Mouse (Mus musculus) heart, embryonic 16.5 days (tissue): ENCODE results near the gene Khdrbs1. TPM values are rescaled to one million over a fixed set of nuclear protein-coding genes. Genes with fewer than 3 reads are reported as not detected.

Source experiments
- ATAC-seq: fragments of 200-750 bp; cut with Nextera tagmentation; replicated peaks from 2 replicates; pipeline ENCODE4 v1.8.0; 2017; ENCODE audit warnings: moderate number of reproducible peaks; ENCODE audit not compliant: insufficient read depth, low FRiP score; ENCODE audit errors: extremely low read depth
- H3K27ac ChIP-seq: fragments of 300-500 bp; sonication (generic); 2 replicates; pipeline ENCODE4 v1.5.1; 2014; ENCODE audit warnings: mild to moderate bottlenecking, low read length, control low read depth, moderate library complexity
- H3K27me3 ChIP-seq: fragments of 300-500 bp; sonication (generic); 2 replicates; pipeline ENCODE4 v1.6.1; 2014; ENCODE audit warnings: low read length, mixed read lengths; ENCODE audit not compliant: control insufficient read depth, insufficient read depth
- H3K36me3 ChIP-seq: fragments of 300-500 bp; sonication (generic); 2 replicates; pipeline ENCODE4 v1.6.1; 2014; ENCODE audit not compliant: control insufficient read depth, insufficient read depth
- H3K4me1 ChIP-seq: fragments of 300-500 bp; sonication (generic); 2 replicates; pipeline ENCODE4 v1.6.1; 2014; ENCODE audit warnings: low read length, mixed read lengths; ENCODE audit not compliant: control insufficient read depth, insufficient read depth
- H3K4me2 ChIP-seq: fragments of 300-500 bp; sonication (generic); 2 replicates; pipeline ENCODE4 v1.6.1; 2014; ENCODE audit warnings: low read depth, mild to moderate bottlenecking, control low read depth, low read length
- H3K4me3 ChIP-seq: fragments of 300-500 bp; sonication (generic); 2 replicates; pipeline ENCODE4 v1.5.1; 2014; ENCODE audit warnings: mild to moderate bottlenecking, control low read depth, low read length
- H3K9ac ChIP-seq: fragments of 300-500 bp; sonication (generic); 2 replicates; pipeline ENCODE4 v1.6.1; 2014; ENCODE audit warnings: low read length, control low read depth
- H3K9me3 ChIP-seq: fragments of 300-500 bp; sonication (generic); replicated peaks from 2 replicates; pipeline ENCODE4 v1.6.1; 2016; ENCODE audit warnings: low read length; ENCODE audit not compliant: control insufficient read depth
- WGBS: fragments of 180-500 bp; shearing (Covaris S2); extraction: QIAGEN DNeasy Blood & Tissue Kit; methylation state at CpG from one replicate; pipeline ENCODE4 v1.1.7; 2014; 5-methylcytosine and 5-hydroxymethylcytosine counted together
- polyA plus RNA-seq: library from polyadenylated mRNA; unstranded; fragments of >200 nt; fragmentation: Nextera tagmentation; extraction: Ambion mirVana; gene quantifications from 2 replicates; pipeline ENCODE4 v1.2.1, GENCODE M21; 2015

Gene Khdrbs1
- polyA plus RNA-seq, 1 experiment from 2014 or later, result 63.4 TPM

DNA sequence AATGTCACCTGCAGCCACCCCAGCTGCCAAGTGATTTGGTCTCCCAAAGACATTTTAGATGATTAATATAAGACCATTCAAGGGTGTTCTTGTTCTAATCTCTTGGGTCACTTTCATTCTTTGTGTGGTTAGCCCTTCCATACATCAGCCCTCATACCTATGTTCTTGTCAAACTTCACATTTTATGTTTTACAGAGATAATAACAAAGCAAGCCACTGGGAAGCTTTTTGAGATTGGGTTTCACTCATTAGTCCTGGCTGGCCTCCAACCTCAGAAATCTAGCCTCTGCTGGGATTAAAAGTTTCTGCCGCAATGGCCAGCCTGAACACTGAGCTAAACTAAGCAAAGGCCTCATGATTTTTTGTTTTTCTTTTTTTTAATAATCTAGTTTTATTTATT is 41.9 kb downstream of the Khdrbs1 start:
- 69% methylated on average over 1 of the region's 1 CpGs for WGBS
- H3K4me3 ChIP-seq, result no peak overlapping the region
- no peaks in the 10 kb centered on the region for H3K9me3 ChIP-seq
- no peak overlapping the region for H3K27ac ChIP-seq
- no peak overlapping the region for H3K4me2 ChIP-seq
- ATAC-seq, result no peak
- no peak overlapping the region for H3K9ac ChIP-seq
- H3K27me3 ChIP-seq, result no peaks in the 10 kb centered on the region
- peaks cover 11% of the 10 kb centered on the region for H3K36me3 ChIP-seq
- peaks cover 34% of the 10 kb centered on the region for H3K4me1 ChIP-seq

DNA sequence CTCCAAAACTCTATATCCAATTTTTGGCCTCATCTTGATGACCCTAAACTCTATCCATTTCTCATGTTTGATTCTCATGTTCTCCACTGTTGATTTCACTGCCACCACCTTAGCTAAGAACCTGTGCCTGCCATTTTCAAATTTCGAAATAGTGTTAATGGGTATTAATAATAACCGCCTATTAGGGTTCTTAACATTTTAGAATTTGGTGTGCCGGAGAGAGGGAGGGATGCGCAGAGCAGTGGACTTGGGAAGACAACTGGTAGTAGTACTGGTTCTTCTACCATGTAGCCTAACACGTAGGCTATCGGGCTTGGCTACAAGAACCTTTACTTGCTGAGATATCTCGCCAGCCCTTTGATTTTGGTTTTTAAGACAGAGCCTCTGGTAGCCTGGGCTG is 44.9 kb downstream of the Khdrbs1 start:
- H3K4me3 ChIP-seq, result peak overlapping the region; percentile 91
- no peak for ATAC-seq
- 82% methylated on average over 7 of the region's 7 CpGs for WGBS
- no peaks in the 10 kb centered on the region for H3K27me3 ChIP-seq
- H3K9ac ChIP-seq, result peak overlapping the region; percentile 86
- H3K4me2 ChIP-seq, result peak overlapping the region; percentile 90
- peak overlapping the region; percentile 76 for H3K27ac ChIP-seq
- H3K36me3 ChIP-seq, result peaks cover 12% of the 10 kb centered on the region
- no peaks in the 10 kb centered on the region for H3K9me3 ChIP-seq
- peaks cover 24% of the 10 kb centered on the region for H3K4me1 ChIP-seq

DNA sequence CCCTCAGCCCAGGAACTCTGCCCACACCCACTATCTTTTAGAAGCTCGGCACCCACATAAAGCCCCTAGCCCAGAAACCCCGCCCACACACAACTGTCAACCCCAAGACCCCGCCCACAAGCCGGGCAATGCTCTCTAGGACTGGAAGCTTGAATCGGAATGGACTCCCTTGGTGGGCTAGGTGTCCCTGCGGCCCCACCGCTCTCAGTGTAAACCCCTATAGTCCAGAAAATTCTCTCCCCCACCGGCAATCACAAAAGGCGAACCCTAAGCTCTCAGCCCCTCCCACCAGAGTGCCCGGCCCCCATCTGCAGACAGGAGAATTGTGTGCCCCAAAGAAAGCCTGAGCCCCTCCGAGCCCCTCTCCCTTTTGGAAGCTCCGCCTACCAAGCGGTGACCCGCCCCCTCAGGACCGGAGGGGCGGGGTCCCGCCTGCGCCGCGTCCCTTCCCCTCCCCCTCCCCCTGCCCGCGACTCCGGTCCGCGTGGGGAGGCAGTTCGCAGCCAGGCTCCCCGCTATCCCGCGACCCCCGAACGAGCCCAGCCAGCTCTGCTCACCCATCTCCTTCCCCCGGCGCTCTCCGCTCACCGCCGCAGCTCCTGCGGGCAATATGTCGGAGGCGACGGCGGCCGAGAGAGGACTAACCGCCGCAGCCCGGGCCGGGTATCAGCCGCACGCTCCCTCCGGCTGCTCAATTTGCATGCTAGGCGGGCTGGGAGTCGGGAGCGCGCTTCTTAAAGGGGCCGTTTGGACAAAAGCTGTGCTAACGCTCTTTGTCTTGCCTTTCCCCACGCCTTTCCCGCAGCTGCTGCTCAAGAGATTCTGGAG is 45.7 kb downstream of the Khdrbs1 start, which contains the start of gene Tmem39b:
Gene Tmem39b (minus strand): TSS at position 681 of the 828 bp plus-strand sequence.
- Histone ChIP-seq H3K4me1 (peaks cover 16% of the 10 kb centered on the region), H3K27ac (peak within 1 kb of the TSS; percentile 76), H3K27me3 (no peaks in the 10 kb centered on the region), H3K9ac (peak within 1 kb of the TSS; percentile 86), H3K4me3 (peak within 1 kb of the TSS; percentile 91), H3K4me2 (peak within 1 kb of the TSS; percentile 90), H3K36me3 (peaks cover 13% of the 10 kb centered on the region), H3K9me3 (no peaks in the 10 kb centered on the region)
- under 1% methylated on average over 57 of the region's 57 CpGs for WGBS
- ATAC-seq, result peak; percentile 89

DNA sequence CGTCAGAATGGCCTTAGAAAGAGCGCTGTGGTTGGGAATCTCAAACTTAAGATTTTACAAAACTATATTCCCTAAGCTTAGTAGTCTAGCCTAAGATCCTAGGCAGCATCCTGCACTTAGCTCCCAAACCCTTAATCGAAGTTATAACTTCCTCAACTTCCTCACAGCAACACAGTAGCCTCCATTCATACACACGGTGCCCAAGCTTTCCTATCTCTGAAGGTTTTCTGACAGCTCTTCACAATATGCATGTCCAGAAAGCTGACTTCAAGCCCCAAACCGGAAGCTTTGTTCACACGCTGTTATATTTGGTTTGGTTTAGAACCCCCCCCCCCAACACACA is 46.3 kb downstream of the Khdrbs1 start:
- peak overlapping the region; percentile 91 for H3K4me3 ChIP-seq
- no peaks in the 10 kb centered on the region for H3K27me3 ChIP-seq
- no peak for ATAC-seq
- H3K4me2 ChIP-seq, result peak overlapping the region; percentile 84
- H3K36me3 ChIP-seq, result peaks cover 16% of the 10 kb centered on the region
- 17% methylated on average over 6 of the region's 6 CpGs for WGBS
- 0 out of 2 replicates have a peak overlapping the region, but pooled peaks have one; percentile 7 for H3K27ac ChIP-seq
- peaks cover 15% of the 10 kb centered on the region for H3K4me1 ChIP-seq
- H3K9ac ChIP-seq, result peak overlapping the region; percentile 86
- H3K9me3 ChIP-seq, result no peaks in the 10 kb centered on the region

- H3K36me3 ChIP-seq, result peaks cover 46% of the 10 kb centered on the region
- H3K4me2 ChIP-seq, result no peak overlapping the region
- no peak overlapping the region for H3K9ac ChIP-seq
- H3K27me3 ChIP-seq, result no peaks in the 10 kb centered on the region
- no peak overlapping the region for H3K27ac ChIP-seq
- no peak overlapping the region for H3K4me3 ChIP-seq
- no peaks in the 10 kb centered on the region for H3K9me3 ChIP-seq
- 92% methylated on average over 6 of the region's 6 CpGs for WGBS
- H3K4me1 ChIP-seq, result no peaks in the 10 kb centered on the region
- no peak for ATAC-seq
Observed at GRCm38 (mm10) chr4:129684531-129684930, 57.6 kb downstream of the Khdrbs1 start.

DNA sequence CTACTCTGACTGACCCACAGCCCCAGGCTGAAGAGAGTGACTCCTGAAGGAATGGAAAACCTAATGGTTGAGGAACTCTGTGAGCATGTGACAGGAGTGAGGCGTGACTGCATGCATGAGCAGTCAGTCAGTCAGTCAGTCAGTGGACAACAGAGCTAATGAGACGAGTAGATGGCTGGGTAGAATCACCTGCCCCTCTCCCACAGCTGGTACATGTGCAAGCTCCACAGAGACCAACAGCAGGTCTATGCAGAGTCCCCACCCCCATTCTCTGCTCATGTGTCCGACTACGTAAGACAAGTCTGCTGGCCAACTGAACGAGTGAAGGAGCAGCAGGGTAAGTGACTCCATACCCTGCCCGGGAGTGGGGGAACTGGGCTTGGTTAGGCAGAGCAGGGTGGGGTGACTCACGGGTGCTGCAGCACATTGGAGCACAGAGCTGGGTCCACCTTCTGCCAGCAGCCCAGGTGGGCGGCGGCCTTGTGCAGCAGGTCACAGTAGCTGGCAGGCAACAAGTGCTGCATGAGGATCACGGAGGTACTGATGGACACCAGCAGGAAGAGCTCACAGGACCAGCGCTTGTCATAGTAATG is 58.1 kb downstream of the Khdrbs1 start:
- 86% methylated on average over 11 of the region's 11 CpGs for WGBS
- H3K9ac ChIP-seq, result no peak overlapping the region
- H3K27me3 ChIP-seq, result no peaks in the 10 kb centered on the region
- no peak for ATAC-seq
- no peak overlapping the region for H3K4me3 ChIP-seq
- no peak overlapping the region for H3K4me2 ChIP-seq
- H3K36me3 ChIP-seq, result peaks cover 50% of the 10 kb centered on the region
- H3K4me1 ChIP-seq, result no peaks in the 10 kb centered on the region
- no peaks in the 10 kb centered on the region for H3K9me3 ChIP-seq
- no peak overlapping the region for H3K27ac ChIP-seq

DNA sequence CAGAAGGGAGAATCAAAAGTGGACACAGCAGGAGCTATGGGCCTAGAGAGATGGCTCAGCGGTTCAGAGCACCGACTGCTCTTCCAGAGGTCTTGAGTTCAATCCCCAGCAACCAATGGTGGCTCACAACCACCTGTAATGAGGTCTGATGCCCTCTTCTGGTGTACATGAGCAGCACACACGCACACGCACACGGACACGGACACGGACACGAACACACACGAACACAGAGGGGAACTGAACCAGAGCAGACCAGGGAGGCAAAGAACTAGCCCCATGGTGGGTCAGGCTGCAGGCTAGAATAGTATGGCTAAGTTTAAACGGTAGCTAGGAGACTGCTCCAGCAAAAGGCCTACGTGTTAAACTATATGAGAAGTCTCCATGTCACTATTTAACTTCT is 60.3 kb downstream of the Khdrbs1 start:
- peaks cover 47% of the 10 kb centered on the region for H3K36me3 ChIP-seq
- H3K9ac ChIP-seq, result no peak overlapping the region

GRCm38 (mm10) chr4:129672878-129673449 is 69.1 kb downstream of the Khdrbs1 start:
- Histone ChIP-seq H3K4me1 (peaks cover 10% of the 10 kb centered on the region), H3K4me2 (peak overlapping the region; percentile 83), H3K9me3 (no peaks in the 10 kb centered on the region), H3K4me3 (peak overlapping the region; percentile 96), H3K36me3 (peaks cover 8% of the 10 kb centered on the region; the same call in 1 of the 2 replicates), H3K27me3 (no peaks in the 10 kb centered on the region), H3K27ac (peak overlapping the region; percentile 92), H3K9ac (peak overlapping the region; percentile 99)
- 5% methylated on average over 10 of the region's 10 CpGs for WGBS
- no peak for ATAC-seq

More for the DNA sequence above, 60.3 kb downstream of the Khdrbs1 start:
- Histone ChIP-seq H3K4me2 (no peak overlapping the region), H3K27ac (no peak overlapping the region), H3K4me3 (no peak overlapping the region), H3K27me3 (no peaks in the 10 kb centered on the region), H3K4me1 (no peaks in the 10 kb centered on the region), H3K9me3 (no peaks in the 10 kb centered on the region)
- ATAC-seq, result no peak
- WGBS, result 93% methylated on average over 11 of the region's 11 CpGs
